Mouse (Mus musculus): Measurements from ENCODE around the gene Olfr444.

Olfr444 gene

DNA sequence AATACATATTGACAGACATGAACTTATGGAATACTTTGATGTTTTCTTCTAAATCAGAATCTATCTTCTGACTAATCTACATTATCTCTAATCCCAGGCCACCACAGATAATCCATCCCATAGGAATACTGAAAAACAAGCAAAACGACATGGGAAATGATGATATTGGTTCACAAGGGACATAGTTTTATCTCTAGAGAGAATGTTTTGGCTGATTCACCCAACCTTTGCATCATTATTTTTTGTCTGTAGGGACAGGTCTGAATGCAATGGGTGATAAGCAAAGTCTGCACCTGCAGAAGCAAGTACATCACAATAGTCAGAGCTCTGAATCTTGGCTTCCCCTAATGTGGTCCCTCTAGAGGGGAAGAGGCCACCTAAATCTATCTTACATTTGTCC lies at the start of gene Olfr444:
Gene Olfr444, plus strand, starts transcription at position 301 of the 400 bp plus-strand sequence.
- DNase-seq, result no peak

DNA sequence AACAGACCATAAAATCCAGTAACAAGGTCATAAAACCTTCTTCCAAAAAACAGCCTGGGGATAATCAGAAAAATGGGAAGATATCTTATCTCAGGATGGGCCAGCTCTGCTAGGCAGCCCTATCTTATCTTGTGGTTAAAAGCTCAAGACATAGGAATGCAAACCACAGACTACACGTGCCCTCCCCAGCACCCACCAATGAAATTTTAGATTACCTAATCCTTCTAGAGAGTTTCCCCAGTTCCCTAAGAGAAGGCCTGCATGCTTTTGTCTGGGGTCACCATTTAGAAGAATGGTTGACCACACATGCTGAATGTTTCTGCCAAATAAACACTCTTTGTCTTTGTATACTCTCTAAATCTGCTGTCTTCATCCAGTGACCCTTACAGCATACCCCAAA lies 48.5 kb upstream of the Olfr444 start:
- DNase-seq, result no peak

DNA sequence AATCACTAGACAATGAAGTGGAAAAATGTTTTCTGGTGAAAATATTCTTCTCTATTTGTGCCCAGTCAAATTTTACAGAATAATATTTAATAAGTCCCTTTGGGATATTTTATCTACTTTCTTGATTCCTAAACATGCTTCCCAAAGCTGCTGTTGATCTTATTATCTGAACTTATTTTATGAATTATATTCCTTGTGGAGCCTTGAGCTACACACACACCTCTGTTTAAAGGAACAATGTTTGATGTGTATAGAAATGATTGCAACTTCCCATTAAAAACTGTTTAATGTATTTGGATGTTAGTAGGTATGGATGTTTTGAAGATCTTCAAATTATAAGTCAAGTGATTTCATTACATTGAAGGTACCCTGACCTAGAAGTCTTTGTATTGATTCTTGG lies 40.3 kb upstream of the Olfr444 start, which contains the start of gene Olfr447:
Gene Olfr447, plus strand, starts transcription at position 301 of the 400 bp plus-strand sequence.
- DNase-seq, result no peak

DNA sequence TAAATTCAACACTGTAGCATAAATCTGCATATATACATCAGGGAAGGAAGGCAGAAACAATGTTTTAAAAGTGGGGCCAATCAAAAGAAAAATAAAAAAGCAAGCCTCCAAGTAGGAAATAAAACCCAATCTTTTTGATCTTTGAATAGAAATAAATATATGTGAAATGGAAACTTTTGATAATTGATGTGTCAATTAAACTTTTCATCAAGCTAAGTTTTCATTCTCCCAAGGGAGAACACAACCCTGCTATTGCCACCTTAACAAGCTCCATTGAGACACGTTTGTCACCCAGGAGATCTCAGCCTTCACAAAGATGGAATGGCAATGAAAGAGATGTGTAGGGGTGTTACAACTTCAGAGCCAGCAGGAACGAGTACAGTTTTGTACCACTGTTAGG lies 27.8 kb upstream of the Olfr444 start, which contains the start of gene Olfr446:
Gene Olfr446, plus strand, starts transcription at position 301 of the 400 bp plus-strand sequence.
- DNase-seq, result no peak

DNA sequence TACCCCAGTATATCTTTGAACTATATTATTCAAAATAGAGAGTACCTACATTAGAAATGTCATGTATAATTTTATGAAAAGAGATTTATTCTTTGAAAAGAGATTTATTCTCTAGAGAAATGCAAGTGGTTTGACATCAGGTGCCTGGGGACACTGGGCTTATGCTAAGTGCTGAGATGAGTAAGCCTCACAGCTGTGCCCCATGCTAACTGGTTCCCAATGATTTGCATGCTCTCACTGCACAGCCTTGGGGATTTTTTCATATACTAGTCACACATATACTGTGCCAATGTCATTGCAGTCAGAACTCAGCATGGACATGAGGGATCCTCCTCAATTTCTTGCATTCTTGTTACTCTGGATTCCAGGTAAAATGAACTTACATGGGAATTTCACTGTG lies 31.5 kb downstream of the Olfr444 start:
- no peak for DNase-seq
